Mouse (Mus musculus) embryonic fibroblast, embryonic 13.5 days (primary cell): ENCODE measurements around the gene Alpk1. TPM values are rescaled to one million over a fixed set of nuclear protein-coding genes. Genes with fewer than 3 reads are reported as not detected.

ENCODE experiments used
- H3K27ac ChIP-seq: 2 replicates; pipeline ENCODE4 v1.5.1; 2012; ENCODE audit warnings: low read length, control low read depth, inconsistent platforms; ENCODE audit not compliant: insufficient read depth
- H3K4me1 ChIP-seq: 2 replicates; pipeline ENCODE4 v1.6.1; 2011; ENCODE audit warnings: low read length; ENCODE audit not compliant: control insufficient read depth, insufficient read depth
- H3K4me3 ChIP-seq: 2 replicates; pipeline ENCODE4 v1.5.1; 2011; ENCODE audit warnings: mild to moderate bottlenecking, control low read depth, low read length; ENCODE audit not compliant: insufficient read depth
- CTCF ChIP-seq: IDR thresholded peaks from 2 replicates; pipeline ENCODE4 v1.5.1; 2011; ENCODE audit warnings: mild to moderate bottlenecking, control low read depth, low read length, moderate library complexity, borderline replicate concordance; ENCODE audit not compliant: insufficient read depth
- POLR2A ChIP-seq: IDR thresholded peaks from 2 replicates; pipeline ENCODE4 v1.6.1; 2011; ENCODE audit warnings: low read depth, mild to moderate bottlenecking, control low read depth, low read length, moderate library complexity
- polyA plus RNA-seq: library from polyadenylated mRNA; stranded (reverse); fragments of >200 nt; gene quantifications from 2 replicates; pipeline ENCODE4 v1.2.4, GENCODE M21; 2011; ENCODE audit warnings: low read depth; ENCODE audit not compliant: missing spikeins, insufficient read length

Alpk1 gene
- polyA plus RNA-seq, 1 experiment = 6.2 TPM

DNA sequence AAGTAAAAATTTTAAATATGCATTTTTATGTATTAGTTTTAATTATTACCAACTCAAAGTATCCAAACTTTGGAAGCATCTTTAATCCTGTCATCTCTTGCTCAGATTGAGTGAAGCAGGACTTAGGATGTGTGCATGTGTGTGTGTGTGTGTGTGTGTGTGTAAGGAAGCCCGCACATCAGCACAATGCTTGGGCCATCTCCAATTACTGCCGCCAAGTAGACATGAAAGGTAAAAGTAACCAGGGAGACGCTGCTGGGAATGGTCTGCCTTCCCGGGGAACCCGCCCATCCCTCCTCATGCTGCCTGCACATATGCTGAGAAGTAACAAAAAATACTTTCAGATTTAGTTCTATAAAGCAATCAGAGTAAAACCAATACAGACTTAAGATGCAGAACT, 27.5 kb upstream of the Alpk1 start:
- no peaks in the 10 kb centered on the region for H3K4me1 ChIP-seq
- no peak for TF ChIP-seq CTCF
- no peak for TF ChIP-seq POLR2A
- H3K4me3 ChIP-seq = no peak overlapping the region
- no peak overlapping the region for H3K27ac ChIP-seq

DNA sequence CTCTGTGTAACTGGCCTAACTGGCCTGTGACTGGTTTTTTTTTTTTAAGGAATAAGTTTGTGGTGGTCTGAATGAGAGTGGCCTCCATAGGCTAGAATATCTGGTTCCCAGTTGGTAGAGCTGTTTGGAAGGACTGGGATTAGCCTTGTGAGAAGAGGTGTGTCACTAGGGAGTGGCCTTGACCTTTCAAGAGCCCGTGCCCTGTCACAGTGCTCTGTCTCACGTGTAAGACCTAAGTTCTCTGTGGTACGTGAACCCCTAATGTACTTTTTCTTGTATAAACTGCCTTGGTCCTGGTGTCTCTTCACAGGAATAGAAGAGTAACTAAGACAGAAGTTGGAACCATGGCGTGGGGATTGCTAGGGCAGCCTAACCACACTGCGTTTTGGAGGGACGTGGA, 25.7 kb upstream of the Alpk1 start:
- Histone ChIP-seq H3K27ac (no peak overlapping the region), H3K4me1 (no peaks in the 10 kb centered on the region), H3K4me3 (no peak overlapping the region)
- no peak for TF ChIP-seq POLR2A
- no peak for TF ChIP-seq CTCF

DNA sequence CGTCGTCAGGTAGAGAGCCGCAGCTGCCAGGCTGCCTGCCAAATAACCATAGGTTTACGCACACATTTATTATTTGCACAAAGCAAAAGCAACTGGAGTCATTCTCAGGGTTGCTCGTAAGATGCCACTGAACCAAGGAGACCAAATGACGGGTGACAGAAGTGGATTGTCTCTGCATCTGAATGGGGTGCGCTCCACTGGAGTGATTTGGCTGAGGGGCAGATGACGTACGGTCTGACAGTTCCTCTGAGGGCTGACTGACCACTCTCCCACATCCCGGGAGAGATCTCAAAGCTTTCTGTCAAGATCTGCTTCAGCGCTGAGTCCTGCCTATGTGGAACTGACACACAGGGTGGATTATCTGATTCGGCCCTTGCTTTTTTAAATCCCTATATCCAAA, 24.7 kb upstream of the Alpk1 start:
- Histone ChIP-seq H3K4me1 (no peaks in the 10 kb centered on the region), H3K27ac (no peak overlapping the region), H3K4me3 (no peak overlapping the region)
- TF ChIP-seq POLR2A = no peak
- no peak for TF ChIP-seq CTCF

DNA sequence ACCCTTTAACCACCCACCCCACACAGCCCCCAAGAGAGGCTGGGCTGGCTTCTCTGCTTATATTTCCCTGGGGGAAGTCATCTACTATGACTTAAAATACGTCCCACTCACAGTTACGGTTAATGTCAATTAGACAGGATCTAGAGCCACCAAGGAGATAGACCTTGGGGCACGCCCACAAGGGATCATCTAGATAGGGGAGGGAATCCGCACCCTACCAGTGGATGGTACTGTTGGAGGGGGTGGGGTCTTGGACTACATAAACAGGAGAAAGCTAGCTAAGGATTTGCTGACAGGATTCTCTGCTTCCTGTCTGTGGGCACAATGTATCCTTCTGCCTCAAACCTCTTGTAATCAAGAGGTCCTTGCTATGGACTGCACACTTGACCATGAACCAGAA, 24.1 kb upstream of the Alpk1 start:
- Histone ChIP-seq H3K4me3 (no peak overlapping the region), H3K4me1 (no peaks in the 10 kb centered on the region), H3K27ac (no peak overlapping the region)
- TF ChIP-seq POLR2A (no peak), CTCF (no peak)

DNA sequence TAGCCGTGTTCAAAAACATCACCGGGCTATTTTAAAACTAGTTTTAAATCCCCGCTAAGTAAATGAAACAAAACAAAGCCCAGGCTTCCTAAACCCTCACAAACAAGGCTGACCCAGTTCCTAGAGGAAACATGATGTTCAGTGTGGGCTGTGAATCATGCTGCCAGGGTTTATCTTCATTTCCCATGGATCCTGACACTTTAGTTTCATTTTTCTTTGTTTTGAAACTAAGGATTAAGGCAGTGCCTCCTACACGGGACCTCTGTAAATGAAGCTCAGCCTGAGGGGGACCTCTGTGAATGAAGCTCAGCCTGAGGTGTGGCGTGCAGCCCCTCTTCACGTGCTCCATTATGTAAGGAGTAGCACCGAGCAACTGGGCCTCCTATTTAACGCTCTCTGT, 22.5 kb upstream of the Alpk1 start:
- Histone ChIP-seq H3K27ac (no peak overlapping the region), H3K4me3 (no peak overlapping the region), H3K4me1 (no peaks in the 10 kb centered on the region)
- no peak for TF ChIP-seq CTCF
- TF ChIP-seq POLR2A = no peak

DNA sequence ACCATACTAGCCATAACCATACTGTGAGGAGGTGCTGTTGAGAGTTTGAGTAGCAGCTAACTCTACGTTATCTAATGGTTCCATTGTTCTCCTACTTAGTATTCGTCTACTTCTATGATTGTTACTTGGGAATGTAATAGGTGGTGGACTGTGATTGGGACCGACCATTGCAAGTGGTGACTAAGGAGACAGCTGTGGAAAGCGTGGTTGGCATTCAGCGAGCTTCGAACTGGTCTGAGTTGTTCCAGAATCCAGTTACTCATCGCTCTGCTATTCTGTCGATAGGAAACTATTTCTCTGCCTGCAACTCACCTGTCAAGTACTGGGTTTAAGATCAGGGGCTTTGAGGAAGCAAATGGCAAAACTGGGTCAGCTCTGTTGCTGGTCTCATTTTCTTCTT, 20.8 kb upstream of the Alpk1 start:
- H3K4me3 ChIP-seq = no peak overlapping the region
- no peaks in the 10 kb centered on the region for H3K4me1 ChIP-seq
- H3K27ac ChIP-seq = no peak overlapping the region
- no peak for TF ChIP-seq CTCF

DNA sequence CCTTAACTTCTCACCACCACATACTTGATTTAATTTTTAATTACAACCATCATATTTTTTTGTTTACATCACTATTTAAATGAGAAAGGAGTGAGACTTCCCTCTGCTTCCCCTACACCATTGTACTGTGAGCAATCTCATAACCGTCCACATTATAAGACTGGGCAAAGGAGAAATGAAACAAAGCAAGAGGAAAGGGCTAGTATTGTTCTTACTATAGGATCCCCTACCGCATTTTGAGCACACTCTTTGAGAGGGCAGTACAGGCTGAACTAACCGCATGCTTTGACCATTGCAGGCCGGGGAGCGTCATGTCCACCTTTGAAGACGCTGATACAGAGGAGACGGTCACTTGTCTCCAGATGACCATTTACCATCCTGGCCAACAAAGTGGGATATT, 15.9 kb upstream of the Alpk1 start:
- Histone ChIP-seq H3K27ac (no peak overlapping the region), H3K4me1 (no peaks in the 10 kb centered on the region), H3K4me3 (no peak overlapping the region)
- TF ChIP-seq CTCF (no peak), POLR2A (no peak)

DNA sequence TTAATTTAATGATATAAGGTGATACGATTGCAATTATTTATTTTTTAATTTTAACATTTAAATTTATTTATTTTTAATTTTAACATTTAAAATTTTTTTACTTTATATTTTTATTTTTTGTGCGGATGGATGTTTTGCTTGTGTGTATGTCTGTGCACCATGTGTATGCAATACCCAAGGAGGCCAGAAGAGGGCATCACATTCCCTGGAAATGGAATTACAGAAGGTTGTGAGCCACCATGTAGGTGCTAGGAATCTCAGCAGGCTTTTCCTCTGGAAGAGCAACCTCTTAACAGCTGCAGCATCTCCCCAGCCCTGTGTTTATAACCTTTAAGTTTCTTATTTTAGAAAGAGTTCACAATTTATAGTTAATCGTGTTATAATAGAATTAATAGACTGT, 15.4 kb upstream of the Alpk1 start:
- TF ChIP-seq CTCF = no peak
- no peak for TF ChIP-seq POLR2A
- no peak overlapping the region for H3K4me3 ChIP-seq

DNA sequence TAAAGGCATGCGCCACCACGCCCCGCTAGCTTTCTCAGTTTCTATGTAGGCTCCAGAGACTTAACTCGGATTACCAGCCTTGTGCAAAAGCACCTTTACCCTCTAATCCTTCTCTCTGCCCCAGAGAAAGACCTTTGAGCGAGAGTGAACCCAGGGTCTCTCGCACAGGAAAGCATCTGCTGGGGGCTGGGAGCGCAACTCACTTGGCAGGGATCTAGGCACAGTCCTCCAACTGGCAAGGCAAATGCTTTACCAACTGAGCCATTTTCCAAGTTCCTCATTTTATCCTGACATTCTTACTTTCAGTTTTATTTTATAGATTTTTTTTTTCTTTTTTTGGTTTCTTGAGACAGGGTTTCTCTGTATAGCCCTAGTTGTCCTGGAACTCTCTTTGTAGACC, 12.7 kb upstream of the Alpk1 start:
- H3K4me1 ChIP-seq = no peaks in the 10 kb centered on the region
- no peak overlapping the region for H3K4me3 ChIP-seq
- TF ChIP-seq POLR2A (no peak), CTCF (no peak)
- no peak overlapping the region for H3K27ac ChIP-seq

More for the DNA sequence above, 15.4 kb upstream of the Alpk1 start:
- no peak overlapping the region for H3K27ac ChIP-seq
- H3K4me1 ChIP-seq = no peaks in the 10 kb centered on the region

DNA sequence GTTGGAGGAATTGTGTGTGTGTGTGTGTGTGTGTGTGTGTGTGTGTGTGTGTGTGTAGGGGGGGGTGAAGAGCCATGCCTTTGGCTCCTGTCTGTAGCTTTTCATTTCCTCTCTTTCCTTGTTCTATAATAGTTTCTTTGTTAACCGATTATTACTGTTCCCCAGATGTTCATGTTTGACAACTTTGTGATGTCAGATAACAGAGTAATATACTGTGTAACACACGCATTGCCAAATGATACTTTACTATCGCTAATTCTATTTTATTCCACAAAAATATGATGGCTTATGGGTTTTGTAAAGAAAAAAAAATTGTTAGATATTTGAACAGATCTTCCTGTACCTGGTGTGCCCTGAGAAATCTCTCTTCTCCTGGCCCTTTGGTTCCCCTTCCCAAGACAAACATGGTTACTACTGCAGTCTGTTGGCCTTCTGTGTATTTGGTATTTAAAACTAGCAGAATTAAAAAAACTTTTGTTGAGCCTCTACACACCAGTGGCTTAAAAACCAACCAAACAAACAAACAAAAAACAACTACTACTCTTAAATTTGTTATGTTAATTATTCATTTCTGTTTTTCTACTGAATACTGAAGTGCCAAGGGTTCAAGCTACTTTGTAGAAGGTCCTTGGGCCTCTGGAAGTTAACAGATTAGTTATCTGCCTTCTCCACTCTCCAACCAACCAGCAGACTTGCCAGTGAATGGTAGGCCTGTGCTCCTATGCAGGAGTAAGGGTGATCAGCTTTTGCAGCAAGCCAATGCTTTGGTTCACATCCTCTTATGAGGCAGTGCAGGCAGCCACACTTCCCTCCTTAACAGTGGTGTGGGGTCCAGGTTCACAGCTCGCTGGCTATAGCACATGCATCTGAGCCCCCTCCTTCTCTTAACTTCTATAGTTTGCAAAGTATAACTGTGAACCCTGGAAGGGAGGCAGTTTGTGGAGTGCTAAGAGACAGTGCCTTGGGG, 11.6 kb upstream of the Alpk1 start:
- TF ChIP-seq POLR2A = no peak
- no peak for TF ChIP-seq CTCF
- Histone ChIP-seq H3K27ac (no peak overlapping the region), H3K4me1 (no peaks in the 10 kb centered on the region), H3K4me3 (no peak overlapping the region)
